Mouse (Mus musculus) testis, postnatal 14 days (tissue): ENCODE measurements around the gene Lamc2.

Experiments used
- DNase-seq: peaks from one replicate; pipeline ENCODE4 v3.0.0; 2021; ENCODE audit warnings: low spot score

Lamc2 gene

DNA sequence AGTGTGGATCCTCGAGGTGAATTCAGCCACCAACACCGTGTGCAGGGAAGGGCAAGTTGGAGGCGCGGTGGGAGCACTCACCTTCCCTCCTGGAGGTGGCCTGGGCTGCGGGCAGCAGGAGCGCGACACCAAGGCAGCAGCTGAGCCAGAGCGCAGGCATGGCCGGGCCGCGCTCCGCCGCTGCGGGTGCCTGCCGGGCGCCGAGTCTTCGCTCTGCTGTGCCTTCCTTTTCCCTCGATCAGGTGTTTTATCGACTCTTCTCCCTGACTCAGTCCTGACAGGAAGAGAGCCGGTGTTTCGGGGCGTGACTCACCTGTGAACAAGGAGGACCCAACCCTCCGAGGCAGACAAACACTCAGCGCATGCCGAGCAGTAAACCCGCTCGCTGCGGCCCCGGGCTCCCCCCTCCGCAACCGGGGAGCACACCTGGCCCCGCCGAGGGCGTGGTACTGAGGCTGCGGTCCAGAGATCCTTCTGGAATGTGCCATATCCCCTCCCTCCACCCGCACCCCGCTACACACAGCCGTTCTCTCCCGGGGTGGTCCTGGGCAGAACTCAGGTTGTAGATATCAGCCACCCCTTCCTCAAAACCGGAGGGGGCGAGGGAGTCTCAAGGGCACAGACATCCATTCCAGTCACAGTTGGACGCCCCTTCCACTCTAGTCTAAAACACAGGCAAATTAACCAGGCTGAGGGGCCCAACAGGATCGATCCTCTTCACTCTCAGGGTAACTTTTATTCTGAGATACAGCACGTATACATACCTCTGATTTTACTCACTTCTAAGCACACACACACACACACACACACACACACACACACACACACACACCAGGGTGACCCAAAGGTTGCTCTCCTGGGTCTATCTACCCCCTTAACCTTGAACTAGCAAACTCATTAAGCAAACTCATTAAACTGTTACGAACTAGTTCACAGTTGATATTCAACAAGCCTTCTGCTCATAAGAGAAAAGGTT is at the start of gene Lamc2:
Gene Lamc2 (minus strand): TSS at position 620 of the 976 bp plus-strand sequence.
- DNase-seq: peak; percentile 25

DNA sequence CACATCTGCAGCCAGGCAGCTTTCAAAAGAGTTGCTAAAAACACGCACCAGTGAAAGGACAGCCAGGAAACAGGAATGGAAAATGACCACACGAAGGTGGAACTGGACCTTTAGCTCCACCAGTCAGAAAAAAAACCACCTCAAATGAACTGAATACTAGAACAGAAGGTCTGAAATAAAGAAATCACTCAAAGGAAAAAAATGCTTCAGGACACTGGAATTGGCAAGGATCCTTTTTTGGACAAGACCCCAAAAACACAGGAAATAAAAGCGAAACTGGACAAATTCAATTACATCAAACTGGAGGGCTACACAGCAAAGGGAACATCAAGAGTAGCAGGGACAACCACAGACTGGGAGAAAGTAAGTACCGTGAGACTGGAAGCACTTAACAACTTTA is 49.3 kb upstream of the Lamc2 start:
- DNase-seq: no peak

DNA sequence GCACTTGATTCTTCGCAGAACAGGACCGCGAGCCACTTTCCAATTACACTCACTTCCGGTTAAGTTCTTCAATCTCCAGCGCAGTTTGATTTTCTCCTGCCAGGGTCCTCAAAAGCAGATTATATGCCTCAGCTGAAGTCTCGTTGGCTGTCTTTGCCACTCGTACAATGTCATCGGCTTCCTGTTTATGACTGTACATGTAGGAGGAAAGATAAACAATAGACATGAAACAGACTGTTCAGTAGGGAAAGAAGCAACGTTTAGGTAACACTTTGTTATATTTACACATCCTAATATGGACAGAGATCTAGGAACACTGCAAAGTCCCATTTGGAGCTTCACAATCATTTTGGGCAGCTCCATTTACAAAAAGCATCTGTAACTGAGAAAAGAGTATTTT is 45.4 kb upstream of the Lamc2 start:
- no peak for DNase-seq

DNA sequence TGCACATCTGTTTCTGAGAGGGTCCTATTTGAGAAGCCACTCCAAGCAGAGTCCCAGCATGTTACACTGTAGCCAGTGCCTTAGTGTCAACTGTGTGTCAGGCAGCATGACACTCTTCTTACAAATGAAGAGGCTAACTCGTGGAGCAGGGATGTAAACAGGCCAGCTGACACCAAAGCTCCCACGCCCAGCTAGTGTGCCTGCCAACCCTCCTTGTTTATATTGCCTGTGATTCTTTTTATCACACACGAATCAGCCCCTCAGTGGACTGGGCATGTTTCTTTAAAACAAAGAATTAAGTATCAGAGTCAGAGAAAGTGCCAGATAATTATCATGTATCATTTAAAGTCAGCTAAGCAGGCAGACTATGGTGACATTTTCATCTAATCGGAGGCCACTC is 41.7 kb upstream of the Lamc2 start:
- DNase-seq: no peak

DNA sequence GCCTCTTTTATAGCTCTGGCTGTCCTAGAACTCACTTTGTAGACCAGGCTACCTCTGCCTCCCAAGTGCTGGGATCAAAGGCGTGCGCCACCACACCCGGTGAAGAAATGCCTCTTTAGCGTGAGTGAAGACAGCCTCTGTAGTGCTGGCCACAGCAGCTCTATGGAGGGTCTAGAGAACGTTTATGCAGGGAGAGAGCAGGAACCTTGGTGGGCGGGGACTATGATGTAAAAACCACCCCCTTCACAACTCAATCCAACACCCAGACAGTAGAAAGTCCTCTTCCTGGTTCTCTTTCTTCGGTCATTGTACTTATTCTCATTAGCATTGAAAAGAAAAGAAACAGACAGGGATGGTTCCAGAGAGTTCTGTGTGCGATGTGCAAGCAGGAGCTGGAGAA is 40.8 kb upstream of the Lamc2 start:
- DNase-seq: no peak

DNA sequence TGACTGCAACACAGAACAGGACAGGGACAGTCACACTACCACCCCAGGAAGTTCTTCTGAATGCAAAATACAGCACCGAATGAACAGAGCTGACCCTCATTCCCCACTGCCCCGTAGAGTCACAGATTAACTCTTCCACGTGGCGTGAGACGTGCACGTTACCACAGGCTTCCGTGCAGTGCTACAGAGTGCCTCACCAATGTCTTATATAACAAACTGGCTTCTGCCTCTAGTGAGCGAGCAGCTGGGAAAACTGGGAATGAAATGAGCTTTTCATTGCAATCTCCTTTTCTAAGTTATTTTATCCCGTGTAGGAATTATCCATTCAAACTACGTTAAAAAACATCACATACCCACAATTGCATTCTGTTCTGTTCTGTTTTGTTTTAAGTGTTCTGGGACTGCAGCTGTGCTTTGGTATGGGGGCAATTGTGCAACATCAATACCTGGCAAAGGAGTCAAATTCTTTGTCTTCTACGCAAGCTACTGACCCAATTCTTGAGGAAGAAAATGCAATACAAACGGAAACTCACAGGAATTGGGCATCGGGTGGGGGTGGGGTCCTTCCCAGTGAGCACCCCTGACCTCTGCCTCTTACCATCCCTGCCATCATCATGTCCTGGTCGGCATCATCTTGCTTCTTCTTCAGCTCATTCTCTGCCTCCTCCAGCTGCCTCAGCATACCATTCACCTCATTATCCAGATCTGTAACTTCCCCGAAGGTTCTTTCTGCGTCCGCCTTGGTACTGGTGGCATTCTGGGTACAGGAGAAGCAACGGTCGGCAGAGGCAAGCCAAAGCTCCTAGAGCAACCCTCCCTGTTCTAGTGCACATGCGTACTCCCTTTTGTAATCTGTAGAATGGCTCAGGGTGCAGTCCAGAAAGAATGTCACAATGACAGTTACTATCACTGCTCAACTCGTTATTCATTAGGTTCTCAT is 39.8 kb upstream of the Lamc2 start:
- no peak for DNase-seq

DNA sequence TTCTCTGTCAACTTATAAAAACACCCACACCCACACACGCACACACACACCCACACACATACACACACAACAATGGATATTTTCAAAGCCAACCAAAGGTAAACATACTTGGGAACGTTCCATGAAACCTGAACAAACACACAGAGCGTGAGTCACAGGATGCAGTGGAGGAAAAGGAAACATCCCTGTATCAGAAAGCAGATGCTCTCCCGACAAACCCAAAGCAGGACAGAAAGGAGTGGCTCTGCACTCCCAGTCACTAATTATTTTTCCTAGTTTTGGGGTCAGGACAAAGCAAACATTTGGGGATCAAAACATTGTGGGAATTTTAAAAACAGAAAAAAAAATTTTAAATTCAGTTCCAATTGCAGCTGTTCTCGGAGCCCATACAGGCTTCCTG is 38.1 kb upstream of the Lamc2 start:
- DNase-seq: no peak

DNA sequence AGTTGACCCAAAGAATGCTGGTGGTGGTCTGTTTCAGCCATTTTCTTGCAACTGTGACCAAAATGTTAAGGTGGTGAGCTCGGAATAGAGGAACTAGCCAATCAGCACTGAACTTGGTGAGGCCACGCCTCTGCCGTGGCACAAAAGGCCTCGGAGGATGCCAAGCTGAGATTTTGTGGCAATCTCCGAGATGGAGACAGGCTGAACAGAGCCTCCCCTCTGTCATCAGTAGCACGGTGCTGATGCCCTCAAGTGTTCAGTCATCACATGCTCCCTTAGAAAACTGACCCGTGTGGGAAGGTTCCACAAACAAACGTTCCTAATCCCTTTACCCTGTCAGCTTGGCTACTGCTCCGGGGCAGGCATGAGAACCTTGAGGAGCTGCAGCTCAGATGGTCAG is 33.1 kb upstream of the Lamc2 start:
- no peak for DNase-seq

DNA sequence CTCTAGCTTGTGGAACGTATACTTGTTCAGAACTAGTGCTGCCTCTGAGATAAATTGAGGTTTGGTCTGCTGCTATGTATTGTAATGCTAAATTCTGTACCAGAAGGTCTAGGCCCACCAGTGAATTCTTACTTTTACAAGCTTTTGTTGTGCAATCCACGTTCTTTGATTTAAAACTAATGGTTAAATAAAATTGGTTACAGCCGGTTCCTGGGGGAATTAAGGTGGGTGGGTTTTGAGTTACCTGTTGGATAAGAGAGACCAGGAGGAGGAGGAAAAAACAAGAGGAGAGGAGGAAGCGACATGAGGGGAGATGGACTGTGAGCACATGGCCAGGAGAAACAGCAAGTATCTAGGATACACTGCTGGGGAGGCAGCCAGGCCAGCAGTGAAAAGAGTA is 30.3 kb upstream of the Lamc2 start:
- DNase-seq: no peak

DNA sequence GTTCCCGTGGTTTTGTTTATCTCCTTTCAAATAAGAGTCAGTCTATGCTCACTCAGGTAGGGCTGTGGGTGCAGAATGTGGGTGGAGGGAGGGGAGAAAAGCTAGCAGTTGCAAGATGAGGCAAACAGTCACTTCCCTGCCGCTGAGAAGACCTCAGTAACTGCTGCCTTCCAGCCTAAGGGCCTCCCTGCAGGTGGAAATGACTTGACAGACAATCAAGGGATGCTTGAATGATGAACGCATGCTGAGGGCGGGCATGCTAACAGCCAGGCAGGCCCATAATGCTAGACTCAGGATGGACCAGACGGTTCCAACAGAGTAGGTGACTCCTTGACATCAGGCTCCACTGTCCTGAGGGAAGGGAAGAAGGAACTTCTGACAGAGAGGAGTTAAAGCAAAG is 29.4 kb upstream of the Lamc2 start:
- DNase-seq: no peak

DNA sequence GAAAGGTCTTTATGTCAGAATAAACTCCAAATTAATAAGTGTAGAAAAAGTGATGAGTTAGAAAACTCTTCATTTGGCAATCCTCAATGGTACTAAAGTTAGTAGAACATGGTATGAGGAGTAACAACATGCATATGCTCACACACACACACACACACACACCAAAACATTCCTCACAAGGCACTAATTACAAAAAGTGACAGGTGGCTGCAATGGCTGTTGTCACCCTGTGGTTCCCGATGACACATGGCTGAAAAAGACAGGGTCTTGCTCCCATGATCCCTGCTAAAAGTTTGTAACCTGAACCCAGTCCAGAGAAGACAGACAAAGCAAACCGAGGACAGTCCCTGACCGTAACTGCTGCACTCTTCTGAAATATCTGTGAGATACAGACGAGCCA is 24.7 kb upstream of the Lamc2 start:
- DNase-seq: no peak

DNA sequence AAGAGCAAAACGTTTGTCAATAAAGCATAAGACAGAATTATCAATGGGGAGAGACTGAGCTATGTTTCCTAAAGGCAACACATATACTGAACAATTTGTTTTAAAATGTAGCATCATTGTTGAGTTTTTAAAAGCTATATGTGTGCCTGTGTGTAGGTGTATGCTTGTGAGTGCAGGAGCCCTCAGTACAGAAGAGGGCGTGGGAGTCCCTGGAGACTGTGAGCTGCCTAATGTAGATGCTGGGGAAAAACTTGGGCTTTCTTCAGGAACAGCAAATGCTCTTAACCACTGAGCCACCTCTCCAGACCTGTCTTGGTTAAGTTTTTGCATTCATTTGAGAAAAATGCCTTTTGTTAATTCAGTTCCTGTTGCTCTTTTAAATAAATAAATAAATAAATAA is 24.0 kb upstream of the Lamc2 start:
- DNase-seq: no peak

DNA sequence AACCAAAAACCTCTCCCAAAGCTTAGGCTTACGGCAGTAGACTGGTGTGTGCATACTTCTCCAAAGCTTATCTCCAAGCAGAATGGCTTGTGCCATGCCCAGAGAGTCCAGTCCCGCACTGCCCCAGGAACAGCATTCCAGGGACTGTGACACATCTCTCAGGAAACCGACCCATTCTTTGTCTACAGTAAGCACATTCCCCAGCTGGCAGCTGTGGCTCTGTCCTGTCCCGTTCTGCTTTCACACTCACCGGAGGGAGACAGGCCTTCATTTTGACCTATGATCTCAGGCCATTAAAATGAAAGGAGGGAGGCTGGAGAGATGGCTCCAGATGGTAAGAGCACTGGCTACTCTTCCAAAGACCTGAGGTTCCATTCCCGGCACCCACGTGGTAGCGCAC is 15.9 kb upstream of the Lamc2 start:
- no peak for DNase-seq

DNA sequence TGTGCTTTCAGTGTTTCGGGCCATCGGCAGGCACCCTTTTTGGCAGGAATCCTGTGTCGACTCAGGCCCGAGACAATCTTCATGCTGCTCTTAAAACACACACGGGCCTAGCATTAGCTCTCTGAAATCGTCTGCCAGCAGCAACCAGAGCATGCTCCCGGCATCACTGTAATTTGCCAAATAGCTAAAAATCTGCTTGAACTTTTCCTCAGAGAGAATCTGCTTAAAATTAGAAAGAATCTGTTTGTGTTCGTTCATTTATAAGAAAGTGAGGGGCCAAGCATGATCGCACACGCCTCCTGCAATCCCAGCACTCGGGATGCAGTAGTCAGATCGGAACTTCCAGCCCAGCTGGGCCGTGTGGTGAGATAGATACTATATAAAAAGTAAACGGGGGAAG is 15.2 kb upstream of the Lamc2 start:
- DNase-seq: no peak

DNA sequence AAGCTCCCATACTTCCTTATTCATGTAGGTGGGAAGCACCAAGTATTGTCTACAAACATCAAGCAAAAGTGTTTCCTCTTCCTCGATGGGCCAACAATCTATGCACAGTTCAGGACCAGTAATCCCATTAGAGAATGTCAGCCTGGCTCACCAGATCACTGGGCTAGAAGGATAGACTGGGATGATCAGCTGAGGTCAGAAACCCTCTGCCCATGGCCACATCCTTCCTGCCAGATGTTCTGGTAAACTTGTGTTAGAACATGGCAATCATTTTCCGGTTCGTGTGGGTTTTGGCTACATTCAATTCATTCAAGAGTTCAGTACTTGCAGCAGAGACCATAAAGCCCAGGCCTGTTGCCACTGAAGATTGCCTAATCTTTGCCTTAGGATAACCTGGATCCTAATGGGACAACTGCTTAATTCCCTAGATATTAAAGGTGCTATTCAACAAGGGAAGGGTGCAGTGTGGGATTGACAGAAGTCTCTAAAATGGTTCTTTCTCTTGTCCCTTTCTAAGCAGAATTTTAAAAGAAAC is 11.1 kb upstream of the Lamc2 start:
- no peak for DNase-seq

DNA sequence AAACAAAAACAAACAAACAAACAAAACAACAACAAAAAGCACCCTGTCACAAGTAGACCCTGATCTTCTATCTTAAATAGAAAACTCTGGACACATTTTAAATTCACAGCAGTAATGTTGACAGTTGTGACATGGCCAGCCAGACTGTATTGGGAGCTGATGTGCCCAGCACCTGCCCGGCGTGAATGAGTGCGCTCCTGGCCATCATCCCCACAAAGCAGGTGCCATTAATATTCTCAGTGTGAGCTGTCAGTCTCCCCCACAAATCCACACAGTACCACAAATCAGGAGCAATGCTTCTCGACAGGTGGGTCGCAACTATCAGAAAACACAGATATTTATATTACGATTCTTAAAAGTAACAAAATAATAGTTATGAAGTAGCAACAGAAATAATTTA is 6.7 kb upstream of the Lamc2 start:
- no peak for DNase-seq

DNA sequence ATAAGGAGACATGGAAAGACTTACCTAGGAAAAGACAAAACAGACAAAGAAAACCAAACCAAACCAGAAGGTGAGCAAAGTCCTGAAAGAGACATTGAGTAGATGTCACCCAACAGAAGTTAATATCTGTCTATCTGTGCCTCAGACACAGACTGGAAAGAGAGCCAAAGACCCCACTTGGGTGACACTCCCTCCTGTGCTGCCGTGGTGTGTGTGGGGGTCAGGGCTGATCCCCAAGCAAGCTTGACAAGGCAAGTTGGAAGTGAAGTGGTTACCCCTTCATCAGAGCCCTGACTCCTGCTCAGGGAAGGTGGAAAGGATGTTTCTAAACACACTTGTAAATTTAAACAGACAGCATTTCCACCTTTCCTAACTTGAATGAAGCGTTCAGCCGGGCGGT is 6.1 kb upstream of the Lamc2 start:
- DNase-seq: no peak

DNA sequence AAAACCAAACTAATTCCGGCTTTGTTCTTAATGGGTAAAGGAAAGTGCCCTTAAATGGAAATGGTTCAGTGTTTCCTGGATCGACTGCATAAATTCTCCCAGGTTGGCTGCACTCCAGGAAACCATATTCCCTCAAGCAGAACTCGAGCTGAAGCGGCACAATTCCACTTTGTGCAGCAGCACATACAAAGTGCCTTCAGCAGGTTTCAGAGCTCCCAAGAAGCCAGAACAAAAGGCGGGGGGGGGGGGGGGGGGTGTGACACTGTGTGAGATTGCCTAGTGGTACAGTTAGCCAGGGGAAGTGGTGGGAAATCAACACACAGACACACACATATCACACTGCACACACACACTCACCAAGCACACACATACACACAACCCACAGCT is 5.7 kb upstream of the Lamc2 start:
- DNase-seq: peak; percentile 35

DNA sequence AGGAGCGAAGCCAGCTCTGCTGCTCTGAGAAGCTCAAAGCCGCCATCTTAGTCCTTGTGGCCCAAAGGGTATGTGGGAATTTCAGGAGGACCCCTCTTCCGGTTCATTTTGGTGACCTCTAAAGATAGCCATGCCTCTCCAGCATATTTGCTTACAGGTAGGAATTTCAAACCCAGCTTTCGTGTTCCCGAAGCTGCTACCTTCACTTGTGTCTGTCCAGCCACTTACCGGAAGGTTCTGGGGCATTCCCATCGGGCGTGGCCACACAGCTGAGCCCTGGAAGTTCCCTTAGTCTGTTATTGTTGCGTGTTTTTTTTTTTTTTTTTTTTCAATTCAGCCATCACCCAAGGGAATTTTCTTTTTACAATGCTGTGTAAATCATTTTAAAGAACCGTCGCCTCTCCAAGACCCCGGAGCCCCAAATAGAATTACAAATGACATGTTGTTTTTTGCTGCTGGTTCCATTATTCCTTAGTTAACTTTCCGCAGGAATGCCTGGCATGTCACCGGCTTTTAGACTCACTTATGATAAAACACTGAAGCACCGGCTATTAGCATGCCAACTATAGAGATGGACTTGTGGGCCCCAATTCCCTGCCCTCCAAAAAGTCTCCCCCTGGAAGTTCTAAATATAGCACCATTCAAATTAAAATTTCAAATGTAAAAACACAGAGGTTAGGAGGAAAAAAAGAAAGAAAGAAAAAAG is 5.1 kb upstream of the Lamc2 start:
- no peak for DNase-seq

DNA sequence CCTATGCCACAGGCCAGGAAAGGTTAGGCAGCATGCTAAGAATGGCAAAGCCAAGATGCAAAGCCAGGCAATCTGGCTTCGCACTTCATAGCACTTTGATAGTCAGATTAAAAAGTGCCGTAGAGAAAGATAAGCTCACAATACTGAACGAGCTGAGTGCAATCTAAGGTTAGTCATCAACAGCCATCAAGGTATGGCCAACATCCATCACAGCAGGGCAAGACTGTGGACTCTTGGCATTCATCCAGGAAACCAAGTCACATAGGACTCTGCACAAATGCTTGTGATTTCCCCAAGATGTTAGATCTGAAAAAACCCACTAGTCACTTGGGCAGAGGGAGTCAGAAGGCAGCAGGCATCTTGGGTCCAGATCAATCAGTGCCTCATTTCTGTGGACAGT is 1.8 kb upstream of the Lamc2 start:
- no peak for DNase-seq

DNA sequence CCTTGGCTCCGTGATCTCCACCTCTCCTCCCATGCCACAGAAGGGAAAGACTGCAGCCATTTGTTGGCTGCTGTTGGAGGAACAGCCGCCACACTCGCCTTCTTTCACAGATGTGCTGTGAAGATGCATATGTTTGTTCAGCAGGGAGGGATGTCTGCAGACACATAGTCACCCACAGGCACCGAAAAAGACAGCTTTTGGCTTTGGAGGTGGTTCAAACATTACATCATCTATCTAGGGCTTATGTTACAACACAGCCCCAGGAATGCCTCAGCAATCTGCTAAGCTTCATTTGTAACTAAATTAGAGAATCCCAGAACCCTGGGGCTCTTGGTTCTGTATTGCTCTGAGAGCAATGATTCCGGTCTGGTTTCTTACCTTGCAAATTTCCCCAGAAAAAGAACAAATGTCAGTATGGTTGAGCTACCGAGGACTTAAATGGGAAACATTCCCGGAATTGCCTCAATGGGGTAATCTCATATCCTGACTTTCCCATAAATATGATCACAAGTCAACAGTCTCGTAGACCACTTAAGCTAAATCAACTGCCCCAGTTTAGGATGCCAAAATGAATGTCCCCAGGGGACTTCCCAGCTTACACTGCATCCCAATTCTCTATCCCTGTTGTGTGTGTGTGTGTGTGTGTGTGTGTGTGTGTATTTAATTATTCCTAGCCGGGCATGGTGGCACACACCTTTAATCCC is 5.5 kb downstream of the Lamc2 start:
- no peak for DNase-seq

DNA sequence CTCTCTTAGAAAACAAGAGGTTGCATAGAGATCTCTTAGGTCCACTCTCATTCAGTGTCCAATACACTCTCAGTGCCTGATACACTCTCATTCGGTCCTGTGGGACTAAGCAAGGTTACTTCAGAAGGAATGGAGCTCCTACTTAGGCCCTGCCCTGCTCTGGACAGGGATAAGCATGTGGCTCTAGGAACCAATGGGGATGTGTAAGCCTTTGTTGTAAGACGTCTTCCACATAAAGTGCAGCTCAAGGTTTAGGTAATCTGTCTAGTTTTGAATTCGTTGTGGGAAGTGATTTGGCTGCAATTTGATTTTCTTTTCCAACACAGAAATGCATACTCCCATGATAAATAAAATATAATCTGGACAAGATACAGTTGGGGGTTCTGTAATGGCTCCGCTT is 6.1 kb downstream of the Lamc2 start:
- DNase-seq: no peak
